Mouse (Mus musculus) colon, adult 2 months (tissue): ENCODE measurements around the gene Sept6. TPM values are rescaled to one million over a fixed set of nuclear protein-coding genes. Genes with fewer than 3 reads are reported as not detected.

Experiments
- polyA plus RNA-seq: library from polyadenylated mRNA; depleted of rRNA; stranded (reverse); fragments of >200 nt; gene quantifications from 2 replicates; pipeline ENCODE4 v1.2.3, GENCODE M21; 2012; rRNA removed

Sept6 gene
- 9.3 and 11.4 TPM in 2 replicates for polyA plus RNA-seq

GRCm38 (mm10) chrX:36991694-36992093 is at the start of gene Sept6:
Gene Sept6, minus strand, starts transcription at chrX:36991794.

DNA sequence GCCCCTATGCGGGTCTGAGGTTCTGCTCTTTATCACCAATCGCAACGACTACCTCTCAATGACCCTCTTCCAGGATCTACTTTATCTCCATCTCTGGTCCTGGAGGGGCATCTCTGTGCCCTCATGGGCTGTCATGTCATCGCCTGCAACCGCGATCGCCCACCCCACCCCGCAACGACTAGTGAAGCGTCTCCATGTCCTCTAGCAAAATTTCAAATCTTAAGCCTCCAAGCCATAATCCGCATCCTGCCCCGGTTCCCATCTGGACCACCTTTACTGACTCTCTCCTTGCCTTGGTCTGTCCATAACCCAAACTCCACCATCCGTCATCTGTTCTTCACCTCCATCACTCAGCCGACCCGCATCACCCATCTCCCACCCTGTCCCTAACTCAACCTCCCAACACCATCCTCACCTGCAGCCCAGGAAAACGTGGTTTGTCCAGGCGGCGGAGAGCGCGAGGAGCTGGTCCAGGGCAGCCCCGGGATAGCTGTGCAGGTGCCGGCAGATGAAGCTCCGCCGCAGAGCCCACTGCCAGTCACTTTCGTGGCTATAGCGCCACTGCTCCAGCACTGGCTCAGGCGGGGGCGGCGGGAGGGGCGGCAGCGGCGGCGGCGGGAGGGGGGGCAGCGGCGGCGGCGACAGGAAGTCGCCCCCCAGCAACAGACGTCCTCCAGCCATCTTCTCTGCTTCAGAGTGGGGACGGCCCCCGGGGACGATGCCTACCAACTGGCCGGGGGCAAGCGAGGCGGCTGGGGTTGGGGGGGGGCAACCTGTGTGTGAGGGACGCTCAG is 89.1 kb downstream of the Sept6 start, which contains the start of gene Nkrf:
Gene Nkrf, minus strand, starts transcription at position 579 of the 794 bp plus-strand sequence.

DNA sequence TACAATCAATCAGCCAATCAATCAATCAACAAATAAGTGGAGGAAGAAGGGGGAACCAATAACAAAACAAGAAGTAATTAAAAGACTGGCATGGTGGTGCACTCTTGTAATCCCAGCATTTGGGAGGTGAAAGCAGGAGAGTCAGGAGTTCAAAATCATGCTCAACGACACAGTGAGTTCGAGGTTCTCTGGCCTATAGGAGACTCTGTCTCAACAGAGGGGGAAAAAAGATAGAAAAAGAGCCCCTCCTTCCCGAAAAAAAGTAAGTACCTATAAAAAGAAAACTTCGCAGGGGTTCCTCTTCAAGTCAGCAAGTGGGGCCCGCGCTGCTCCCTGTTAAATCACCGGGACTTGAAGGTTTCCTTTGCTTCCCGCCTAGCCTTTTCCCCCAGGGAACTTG is 117.8 kb downstream of the Sept6 start, which contains the start of the genes Ube2a and C330007P06Rik:
Gene Ube2a, plus strand, starts transcription at position 136 of the 400 bp plus-strand sequence.
Gene C330007P06Rik, minus strand, starts transcription at position 347 of the 400 bp plus-strand sequence.

Other genes starting within 250 kb of the Sept6 start
- gene Slc25a43, start 248.1 kb downstream of the Sept6 start, polyA plus RNA-seq: 0.49 and 1.2 TPM in 2 replicates
- gene Slc25a5, start 196.1 kb downstream of the Sept6 start, polyA plus RNA-seq: 1,316 and 1,531 TPM in 2 replicates
- 40.7 and 46.3 TPM in 2 replicates for gene Ube2a, start 117.9 kb downstream of the Sept6 start, polyA plus RNA-seq
- 10.1 and 15.5 TPM in 2 replicates for gene C330007P06Rik, start 117.7 kb downstream of the Sept6 start, polyA plus RNA-seq
- 0.20 and 0.45 TPM in 2 replicates for gene Nkrf, start 88.9 kb downstream of the Sept6 start, polyA plus RNA-seq
- not detected in 2 replicates for gene Sowahd, start 57.1 kb upstream of the Sept6 start, polyA plus RNA-seq
- 31.9 and 65.0 TPM in 2 replicates for gene Rpl39, start 93.6 kb upstream of the Sept6 start, polyA plus RNA-seq
- gene Upf3b, start 118.5 kb upstream of the Sept6 start, polyA plus RNA-seq: 1.8 and 2.5 TPM in 2 replicates
- 1.3 and 1.4 TPM in 2 replicates for gene Nkap, start 135.0 kb upstream of the Sept6 start, polyA plus RNA-seq
- gene Akap14, start 177.0 kb upstream of the Sept6 start, polyA plus RNA-seq: not detected in 2 replicates
- 258 and 356 TPM in 2 replicates for gene Ndufa1, start 199.4 kb upstream of the Sept6 start, polyA plus RNA-seq
- gene Rnf113a1, start 199.5 kb upstream of the Sept6 start, polyA plus RNA-seq: 1.6 and 1.9 TPM in 2 replicates
- not detected in 2 replicates for gene Gm9, start 219.2 kb upstream of the Sept6 start, polyA plus RNA-seq
- gene Rhox1, start 230.5 kb upstream of the Sept6 start, polyA plus RNA-seq: not detected in 2 replicates